Mouse (Mus musculus) liver, postnatal 0 days (tissue): Measurements from ENCODE around the gene Hist1h2bg. TPM values are rescaled to one million over a fixed set of nuclear protein-coding genes. Genes with fewer than 3 reads are reported as not detected.
"Not testable (repeated sequence)": the region's sequence is repeated elsewhere in the genome, so short reads cannot be mapped to it uniquely, and the experiment has no call there.

Source experiments
- ATAC-seq: fragments of 200-750 bp; cut with Nextera tagmentation; 2 replicates; pipeline ENCODE4 v1.8.0; 2017; ENCODE audit warnings: mild to moderate bottlenecking, moderate library complexity
- DNase-seq: peaks from one replicate; pipeline ENCODE4 v3.0.0-alpha.2; 2016
- H3K27ac ChIP-seq: fragments of 300-500 bp; sonication (generic); 2 replicates; pipeline ENCODE4 v1.5.1; 2014; ENCODE audit warnings: antibody characterized with exemption, moderate library complexity, mild to moderate bottlenecking, low read depth
- H3K27me3 ChIP-seq: fragments of 300-500 bp; sonication (generic); 2 replicates; pipeline ENCODE4 v1.6.1; 2014; ENCODE audit warnings: low read length, control low read depth, mixed read lengths; ENCODE audit not compliant: insufficient read depth
- H3K36me3 ChIP-seq: fragments of 300-500 bp; sonication (generic); replicated peaks from 2 replicates; pipeline ENCODE4 v1.6.1; 2014; ENCODE audit warnings: mild to moderate bottlenecking, control low read depth, low read length, moderate library complexity, mixed read lengths; ENCODE audit not compliant: insufficient read depth
- H3K4me1 ChIP-seq: fragments of 300-500 bp; sonication (generic); 2 replicates; pipeline ENCODE4 v1.6.1; 2014; ENCODE audit warnings: antibody characterized with exemption, mild to moderate bottlenecking, control low read depth; ENCODE audit not compliant: insufficient read depth
- H3K4me2 ChIP-seq: fragments of 300-500 bp; sonication (generic); 2 replicates; pipeline ENCODE4 v1.6.1; 2014; ENCODE audit warnings: low read depth, mild to moderate bottlenecking, low read length, moderate library complexity, mixed read lengths
- H3K4me3 ChIP-seq: fragments of 300-500 bp; sonication (generic); 2 replicates; pipeline ENCODE4 v1.5.1; 2014; ENCODE audit warnings: low read depth, low read length
- H3K9ac ChIP-seq: fragments of 300-500 bp; sonication (generic); replicated peaks from 2 replicates; pipeline ENCODE4 v1.6.1; 2014; ENCODE audit warnings: mild to moderate bottlenecking, moderate library complexity
- H3K9me3 ChIP-seq: fragments of 300-500 bp; sonication (generic); 2 replicates; pipeline ENCODE4 v1.6.1; 2016; ENCODE audit warnings: mild to moderate bottlenecking, control low read depth, low read length, mixed read lengths
- CTCF ChIP-seq: sonication (generic); IDR thresholded peaks from 2 replicates; pipeline ENCODE4 v1.5.1; 2016; ENCODE audit warnings: antibody characterized with exemption, low read depth
- EP300 ChIP-seq: IDR thresholded peaks from 2 replicates; pipeline ENCODE4 v1.6.1; 2016; ENCODE audit warnings: antibody characterized with exemption, low read depth, mild to moderate bottlenecking
- whole genome bisulfite sequencing: fragments of 180-500 bp; shearing (Covaris S2); extraction: QIAGEN DNeasy Blood & Tissue Kit; methylation state at CpG from one replicate; pipeline ENCODE4 v1.1.7; 2014; ENCODE audit not compliant: insufficient replicate concordance; 5-methylcytosine and 5-hydroxymethylcytosine counted together
- polyA plus RNA-seq: library from polyadenylated mRNA; unstranded; fragments of >200 nt; fragmentation: Nextera tagmentation; extraction: Ambion mirVana; gene quantifications from 2 replicates; pipeline ENCODE4 v1.2.1, GENCODE M21; 2015

Hist1h2bg gene
- polyA plus RNA-seq, 1 experiment from 2014 or later: 7.8 TPM

DNA sequence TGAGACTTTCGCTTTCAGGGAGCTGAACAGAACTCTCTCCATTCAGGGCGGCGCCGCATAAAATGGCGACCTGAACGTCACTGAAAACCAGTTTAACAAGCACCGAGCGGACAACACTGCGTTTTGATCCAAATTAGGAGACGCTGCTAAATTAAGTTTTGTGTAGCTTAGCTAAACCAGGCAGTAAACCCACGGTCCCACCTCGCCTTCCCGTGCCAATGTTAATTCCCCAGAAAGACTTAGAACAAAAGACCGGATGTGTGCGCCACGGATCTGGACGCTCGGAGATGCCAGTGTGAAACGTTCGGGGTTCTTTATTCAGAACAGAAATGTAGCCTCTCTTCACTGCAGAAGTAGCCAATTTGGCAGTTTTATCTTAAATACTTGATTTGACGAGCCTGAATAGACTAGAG is 13.8 kb downstream of the Hist1h2bg start:
- under 1% methylated on average over 21 of the region's 21 CpGs for WGBS
- peak; percentile 85 for DNase-seq
- H3K27me3 ChIP-seq: no peaks in the 10 kb centered on the region
- peak; percentile 24 for ATAC-seq
- H3K9ac ChIP-seq: peak overlapping the region; percentile 65
- no peaks in the 10 kb centered on the region for H3K36me3 ChIP-seq
- peak overlapping the region; percentile 59 for H3K4me3 ChIP-seq
- no peak for TF ChIP-seq CTCF
- TF ChIP-seq EP300: 0 out of 2 replicates have a peak, but pooled peaks have one; percentile 42
- H3K4me2 ChIP-seq: peak overlapping the region; percentile 86
- H3K4me1 ChIP-seq: peaks cover 29% of the 10 kb centered on the region
- peak overlapping the region; percentile 99 for H3K27ac ChIP-seq
- H3K9me3 ChIP-seq: no peaks in the 10 kb centered on the region

DNA sequence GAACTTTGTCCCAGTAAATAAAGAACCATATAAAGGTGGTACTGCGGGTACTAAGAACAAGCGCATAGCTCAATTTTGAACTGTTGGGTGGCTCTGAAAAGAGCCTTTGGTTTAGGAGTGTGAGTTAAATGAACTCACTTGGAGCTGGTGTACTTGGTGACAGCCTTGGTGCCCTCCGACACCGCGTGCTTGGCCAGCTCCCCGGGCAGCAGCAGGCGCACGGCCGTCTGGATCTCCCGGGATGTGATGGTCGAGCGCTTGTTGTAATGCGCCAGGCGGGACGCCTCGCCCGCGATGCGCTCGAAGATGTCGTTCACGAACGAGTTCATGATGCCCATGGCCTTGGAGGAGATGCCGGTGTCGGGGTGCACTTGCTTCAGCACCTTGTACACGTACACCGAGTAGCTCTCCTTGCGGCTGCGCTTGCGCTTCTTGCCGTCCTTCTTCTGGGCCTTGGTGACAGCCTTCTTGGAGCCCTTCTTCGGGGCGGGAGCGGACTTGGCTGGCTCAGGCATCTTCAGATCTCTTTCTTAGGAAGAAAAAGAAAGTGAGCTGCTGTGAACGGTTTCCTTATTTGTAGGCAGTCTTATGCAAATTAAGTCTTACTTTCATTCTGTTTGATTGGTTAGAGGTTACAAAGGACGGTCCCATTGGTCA is 14.4 kb downstream of the Hist1h2bg start:
- H3K27me3 ChIP-seq, H3K9me3 ChIP-seq, H3K36me3 ChIP-seq: not testable (repeated sequence)
- ATAC-seq (peak; percentile 79), DNase-seq (peak; percentile 75)
- Histone ChIP-seq H3K4me1 (peaks cover 29% of the 10 kb centered on the region), H3K9ac (peak overlapping the region; percentile 65), H3K4me2 (peak overlapping the region; percentile 86), H3K4me3 (peak overlapping the region; percentile 59), H3K27ac (peak overlapping the region; percentile 99)
- WGBS: 0% methylated on average over 19 of the region's 36 CpGs
- peak; percentile 71 for TF ChIP-seq EP300

DNA sequence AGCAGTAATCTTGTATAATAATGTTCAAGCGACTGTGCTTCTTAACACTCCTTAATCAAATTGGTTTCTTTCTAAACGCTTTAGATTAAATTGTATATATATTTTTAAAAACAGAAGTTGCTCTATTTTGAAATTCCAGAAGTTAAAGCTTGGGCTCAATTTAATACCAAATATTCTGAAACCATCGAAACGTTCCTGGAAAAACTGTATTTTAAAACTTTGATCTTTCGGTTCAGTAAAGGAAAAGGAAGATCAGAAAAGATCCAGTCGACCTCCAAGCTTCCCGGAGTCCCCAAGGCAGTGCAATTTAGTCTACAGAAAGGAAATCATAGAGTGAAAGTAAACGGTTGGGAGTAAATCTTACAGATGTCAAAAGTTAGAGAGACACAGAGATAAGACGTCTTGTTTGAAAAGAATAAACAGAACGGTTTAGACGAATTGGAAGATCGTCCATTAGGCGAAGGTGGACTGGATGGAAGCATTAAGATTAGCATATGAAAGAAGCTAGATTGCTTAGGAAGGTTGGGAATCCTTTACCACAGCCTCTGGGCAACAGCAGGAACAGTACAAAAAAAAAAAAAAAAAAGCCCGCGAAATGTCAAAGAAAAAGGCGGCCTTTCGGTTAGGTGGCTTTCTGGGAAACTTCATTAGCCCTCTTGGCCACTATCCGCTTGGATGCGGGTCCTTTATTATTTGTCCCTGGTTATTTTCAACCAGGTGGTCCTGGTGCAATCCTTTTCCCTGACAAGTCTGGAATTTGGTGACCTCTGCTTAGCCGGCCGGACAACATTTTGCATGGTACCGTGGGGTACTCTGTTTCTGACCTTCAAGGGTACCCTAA is 15.1 kb downstream of the Hist1h2bg start:
- Histone ChIP-seq H3K36me3 (no peaks in the 10 kb centered on the region), H3K4me2 (peak overlapping the region; percentile 86), H3K4me1 (peaks cover 26% of the 10 kb centered on the region), H3K27me3 (no peaks in the 10 kb centered on the region), H3K9me3 (no peaks in the 10 kb centered on the region), H3K9ac (peak overlapping the region; percentile 69), H3K27ac (peak overlapping the region; percentile 97), H3K4me3 (peak overlapping the region; percentile 59)
- ATAC-seq: no peak
- 3% methylated on average over 22 of the region's 22 CpGs for WGBS
- DNase-seq: no peak
- 0 out of 2 replicates have a peak, but pooled peaks have one; percentile 33 for TF ChIP-seq EP300
- no peak for TF ChIP-seq CTCF

DNA sequence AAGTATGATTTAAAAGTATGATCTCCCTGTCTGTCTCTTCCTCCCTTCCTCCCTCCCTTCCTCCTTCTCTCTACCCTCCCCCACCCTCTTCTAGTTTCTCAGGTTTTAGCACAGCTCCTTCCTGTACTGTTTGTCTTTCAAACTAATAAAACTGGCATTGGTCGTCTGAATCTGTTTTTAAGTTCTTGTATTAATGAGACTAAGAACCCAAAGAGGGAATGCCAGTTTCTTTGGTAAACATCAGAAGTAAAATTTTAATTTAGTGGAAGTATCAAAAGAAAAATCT is 15.7 kb downstream of the Hist1h2bg start:
- H3K36me3 ChIP-seq: no peaks in the 10 kb centered on the region
- no peak for ATAC-seq
- H3K4me1 ChIP-seq: peaks cover 26% of the 10 kb centered on the region
- H3K4me3 ChIP-seq: peak overlapping the region; percentile 59
- TF ChIP-seq EP300 (no peak), CTCF (no peak)
- DNase-seq: peak; percentile 11
- H3K9me3 ChIP-seq: no peaks in the 10 kb centered on the region
- 5% methylated on average over 1 of the region's 1 CpGs for WGBS
- no peaks in the 10 kb centered on the region for H3K27me3 ChIP-seq
- H3K9ac ChIP-seq: peak overlapping the region; percentile 69
- H3K27ac ChIP-seq: peak overlapping the region; percentile 97
- H3K4me2 ChIP-seq: peak overlapping the region; percentile 86

DNA sequence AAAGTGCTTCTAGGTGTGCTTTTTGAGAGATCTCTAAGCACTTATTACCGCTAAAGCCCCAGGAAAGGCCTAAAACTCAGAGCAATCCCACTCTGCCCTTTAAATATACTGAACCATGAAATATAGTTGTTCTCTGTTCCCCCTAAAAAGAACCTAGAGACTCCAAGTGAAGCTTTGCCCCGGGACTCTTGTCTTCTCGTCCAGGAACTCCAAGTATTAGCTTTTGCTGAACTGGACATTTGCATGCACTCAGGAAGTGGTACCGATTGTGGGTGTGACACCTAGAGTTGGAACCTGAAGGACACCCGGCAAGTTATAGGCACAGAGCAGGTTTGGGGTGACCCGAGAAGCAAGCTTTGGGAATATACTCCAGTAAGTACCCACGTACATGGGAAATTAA is 20.0 kb downstream of the Hist1h2bg start:
- 86% methylated on average over 7 of the region's 7 CpGs for WGBS
- no peak for ATAC-seq

DNA sequence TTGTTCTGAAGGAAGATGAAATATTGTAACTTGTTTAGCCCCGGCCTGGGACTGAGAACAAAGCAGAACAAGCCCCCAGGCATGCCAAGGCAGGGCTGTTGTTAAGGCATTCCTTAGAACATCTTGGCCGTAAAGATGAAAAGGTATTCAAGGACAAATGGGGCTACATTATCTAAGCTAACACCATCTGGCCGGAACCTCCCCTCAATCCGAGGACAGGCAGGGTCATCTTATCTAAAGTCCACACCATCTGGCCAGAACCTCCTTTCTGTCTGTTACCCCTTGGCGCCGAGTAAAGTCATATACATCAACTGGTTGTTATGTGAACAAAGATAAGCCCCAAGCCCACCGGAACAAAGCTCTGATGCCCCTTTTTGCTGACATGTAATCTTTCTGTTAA is 20.7 kb downstream of the Hist1h2bg start:
- not testable (repeated sequence) for H3K36me3 ChIP-seq, H3K4me2 ChIP-seq, H3K9me3 ChIP-seq, ATAC-seq, H3K27ac ChIP-seq, H3K4me3 ChIP-seq, DNase-seq, H3K27me3 ChIP-seq, H3K9ac ChIP-seq
- WGBS: 65% methylated on average over 7 of the region's 7 CpGs
- H3K4me1 ChIP-seq: peaks cover 33% of the 10 kb centered on the region

More for the DNA sequence above, 20.0 kb downstream of the Hist1h2bg start:
- Histone ChIP-seq H3K36me3 (no peaks in the 10 kb centered on the region), H3K4me1 (peaks cover 35% of the 10 kb centered on the region), H3K27ac (no peak overlapping the region), H3K4me3 (no peak overlapping the region), H3K9me3 (no peaks in the 10 kb centered on the region), H3K9ac (no peak overlapping the region), H3K4me2 (no peak overlapping the region), H3K27me3 (no peaks in the 10 kb centered on the region)
- no peak for DNase-seq
- no peak for TF ChIP-seq CTCF
- no peak for TF ChIP-seq EP300
